ENCODE assay signal across 43 mouse cellular contexts in genomic region chr13:50751732-50752131, GRCm38 (mm10). TPM values are rescaled to one million over a fixed set of nuclear protein-coding genes. Genes with fewer than 3 reads are reported as not detected.
"Had no signal": no experiment of that assay in that cellular context is flagged by ENCODE, and none has a peak within 500 bp of the region (broad histone marks: within the 10 kb centered on the region; RNA-seq: fewer than 3 reads in every experiment).

No protein-coding gene starts in this region.

- H3K27me3 ChIP-seq: heart, embryonic 12.5 days; hindbrain, embryonic 12.5 days; limb, embryonic 13.5 days; limb, embryonic 15.5 days; liver, embryonic 12.5 days had no signal

- H3K4me1 ChIP-seq: heart, embryonic 10.5 days; heart, embryonic 12.5 days; hindbrain, embryonic 10.5 days; hindbrain, embryonic 12.5 days; limb, embryonic 13.5 days; limb, embryonic 15.5 days; liver, embryonic 12.5 days had no signal

- DNase-seq: gastrocnemius, adult 2 months; gastrocnemius, postnatal 10 days; gastrocnemius, postnatal 25 days; heart, adult 18-20 months; heart, postnatal 10 days; heart, postnatal 4 days; kidney, adult 18-20 months; kidney, adult 8-10 months; kidney, postnatal 10 days; kidney, postnatal 25 days; kidney, postnatal 4 days; layer of hippocampus, adult 9-11 months; layer of hippocampus, postnatal 36 days; left cerebral cortex, postnatal 4 days had no signal

- H3K27ac ChIP-seq: gastrocnemius, adult 2 months; heart, embryonic 10.5 days; hindbrain, embryonic 10.5 days; hindbrain, embryonic 12.5 days; hindbrain, embryonic 14.5 days; layer of hippocampus, adult 2 months; limb, embryonic 13.5 days; limb, embryonic 15.5 days; liver, embryonic 12.5 days; liver, embryonic 14.5 days had no signal

- H3K36me3 ChIP-seq: heart, embryonic 10.5 days; heart, embryonic 12.5 days; hindbrain, embryonic 10.5 days; hindbrain, embryonic 12.5 days; limb, embryonic 13.5 days; limb, embryonic 15.5 days; liver, embryonic 12.5 days had no signal

- H3K9me3 ChIP-seq: heart, embryonic 10.5 days; heart, embryonic 12.5 days; hindbrain, embryonic 10.5 days; hindbrain, embryonic 12.5 days; limb, embryonic 13.5 days; limb, embryonic 15.5 days; liver, embryonic 12.5 days had no signal

- ATAC-seq: hindbrain, embryonic 16.5 days; inflammation-experienced regulatory T-cells, adult 6 months; intestine, embryonic 16.5 days; liver, embryonic 12.5 days had no signal

- H3K9ac ChIP-seq: heart, embryonic 12.5 days; hindbrain, embryonic 12.5 days; hindbrain, embryonic 14.5 days; limb, embryonic 13.5 days; limb, embryonic 15.5 days; liver, embryonic 12.5 days; liver, embryonic 14.5 days had no signal

- H3K4me2 ChIP-seq: heart, embryonic 12.5 days; hindbrain, embryonic 12.5 days; hindbrain, embryonic 14.5 days; limb, embryonic 13.5 days; limb, embryonic 15.5 days; liver, embryonic 12.5 days had no signal

- H3K4me3 ChIP-seq: gastrocnemius, adult 2 months; heart, embryonic 10.5 days; heart, embryonic 12.5 days; hindbrain, embryonic 10.5 days; hindbrain, embryonic 12.5 days; layer of hippocampus, adult 2 months; limb, embryonic 13.5 days; limb, embryonic 15.5 days; liver, embryonic 12.5 days had no signal

RNA-seq across cellular contexts. Expression of gene Gm8765, which starts 53.6 kb away (rescaled TPM):
- total RNA-seq: gastrocnemius, adult 2 months; gastrocnemius, postnatal 10 days; gastrocnemius, postnatal 25 days; gastrocnemius, postnatal 4 days; granulocyte monocyte progenitor cell, adult 5-6 weeks; heart, adult 8-10 months; heart, postnatal 10 days; heart, postnatal 25 days; heart, postnatal 4 days; layer of hippocampus, adult 2 months; layer of hippocampus, postnatal 14 days; layer of hippocampus, postnatal 36 days; left cerebral cortex, adult 18-20 months; left cerebral cortex, adult 8-10 months; left cerebral cortex, postnatal 10 days; left cerebral cortex, postnatal 25 days; left cerebral cortex, postnatal 4 days; liver, adult 2 months had no signal
- polyA plus RNA-seq: heart, embryonic 10.5 days; heart, embryonic 12.5 days; heart, embryonic 14.5 days; heart, embryonic 16.5 days; hindbrain, embryonic 10.5 days; hindbrain, embryonic 12.5 days; hindbrain, embryonic 14.5 days; hindbrain, embryonic 16.5 days; inflammation-experienced regulatory T-cells, adult 6 months; intestine, embryonic 16.5 days; kidney, embryonic 14.5 days; kidney, embryonic 16.5 days; limb, embryonic 11.5 days; limb, embryonic 13.5 days; limb, embryonic 15.5 days; liver, adult 2 months; liver, embryonic 12.5 days; liver, embryonic 14.5 days; liver, embryonic 16.5 days had no signal
